9 mouse cellular contexts compared by ENCODE assay signal in genomic region chr14:75256521-75256920, GRCm38 (mm10). TPM values are rescaled to one million over a fixed set of nuclear protein-coding genes. Genes with fewer than 3 reads are reported as not detected.
DNase-seq lines count a peak whose midpoint lies in the region; ATAC-seq and TF ChIP-seq lines count a peak whose summit lies in the region.
"Had no signal": no experiment of that assay in that cellular context is flagged by ENCODE, and none has a peak within 500 bp of the region (broad histone marks: within the 10 kb centered on the region; RNA-seq: fewer than 3 reads in every experiment).

No protein-coding gene starts in this region.

- peak; percentile 5 for DNase-seq in kidney, adult 11 months
- peak; percentile 50 for DNase-seq in MEL (ENCODE audit: low read depth, low spot score)
- no peak for DNase-seq in ovary, postnatal 14 days (ENCODE audit: low spot score)
- DNase-seq in limb, embryonic 10.5 days (ENCODE audit: low spot score) = no peak

- H3K27ac ChIP-seq in kidney, embryonic 15.5 days = no peak overlapping the region
- no peak overlapping the region for H3K27ac ChIP-seq in MEL (ENCODE audit: control insufficient read depth, low read depth, low read length)
- no peak overlapping the region for H3K27ac ChIP-seq in limb, embryonic 10.5 days
- H3K27ac ChIP-seq in intestine, embryonic 15.5 days = no peak overlapping the region
- H3K27ac ChIP-seq: hindbrain, embryonic 15.5 days had no signal

- H3K4me2 ChIP-seq in kidney, embryonic 15.5 days = no peak overlapping the region
- no peak overlapping the region for H3K4me2 ChIP-seq in intestine, embryonic 15.5 days (replicated peaks)
- H3K4me2 ChIP-seq: hindbrain, embryonic 15.5 days had no signal

- H3K36me3 ChIP-seq in kidney, embryonic 15.5 days = no peaks in the 10 kb centered on the region
- no peaks in the 10 kb centered on the region for H3K36me3 ChIP-seq in MEL (ENCODE audit: control insufficient read depth in 1 of 2, insufficient read depth in 2 of 2, low read length in 2 of 2)
- H3K36me3 ChIP-seq in limb, embryonic 10.5 days = no peaks in the 10 kb centered on the region
- H3K36me3 ChIP-seq in intestine, embryonic 15.5 days = no peaks in the 10 kb centered on the region
- H3K36me3 ChIP-seq: hindbrain, embryonic 15.5 days had no signal

- no peaks in the 10 kb centered on the region for H3K9me3 ChIP-seq in kidney, embryonic 15.5 days (replicated peaks)
- H3K9me3 ChIP-seq in MEL (replicated peaks; ENCODE audit: insufficient read depth, low read length) = no peaks in the 10 kb centered on the region
- no peaks in the 10 kb centered on the region for H3K9me3 ChIP-seq in limb, embryonic 10.5 days (replicated peaks)
- H3K9me3 ChIP-seq in intestine, embryonic 15.5 days = no peaks in the 10 kb centered on the region
- H3K9me3 ChIP-seq: hindbrain, embryonic 15.5 days had no signal

- no peak overlapping the region for H3K9ac ChIP-seq in kidney, embryonic 15.5 days
- no peak overlapping the region for H3K9ac ChIP-seq in MEL (ENCODE audit: control insufficient read depth, low read depth, low read length, poor library complexity, severe bottlenecking)
- H3K9ac ChIP-seq in intestine, embryonic 15.5 days = no peak overlapping the region
- H3K9ac ChIP-seq: hindbrain, embryonic 15.5 days had no signal

- no peak for TF ChIP-seq POLR2A in MEL (IDR thresholded peaks at IDR 0.05; ENCODE audit: control insufficient read depth in 1 of 2, insufficient read depth in 1 of 2, low read depth in 1 of 2, low read length in 2 of 2, poor library complexity in 1 of 2)

- TF ChIP-seq CTCF in MEL (IDR thresholded peaks at IDR 0.05 in 2 of 3, conservative IDR thresholded peaks at IDR 0.05 in 1 of 3; ENCODE audit: control insufficient read depth in 1 of 3, insufficient read depth in 1 of 3, low read depth in 2 of 3, low read length in 3 of 3, poor library complexity in 1 of 3, severe bottlenecking in 1 of 3) = peak; percentile 50 to 65 (median 63)

- no peak for ATAC-seq in kidney, embryonic 15.5 days (replicated peaks; ENCODE audit: low FRiP score)
- peak; percentile 90 for ATAC-seq in common myeloid progenitor, adult 5-6 weeks (replicated peaks; ENCODE audit: low read depth, poor library complexity, severe bottlenecking)
- peak; percentile 86 for ATAC-seq in megakaryocyte, adult 5-6 weeks (ENCODE audit: poor library complexity, severe bottlenecking)
- no peak for ATAC-seq in intestine, embryonic 15.5 days

- no peaks in the 10 kb centered on the region for H3K27me3 ChIP-seq in kidney, embryonic 15.5 days
- H3K27me3 ChIP-seq in MEL (ENCODE audit: control insufficient read depth in 1 of 2, insufficient read depth in 2 of 2, low read length in 2 of 2) = peaks cover 0 to 3% of the 10 kb centered on the region in 2 experiments; a peak in 2 of 4 replicates
- H3K27me3 ChIP-seq in limb, embryonic 10.5 days (ENCODE audit: low read depth, poor library complexity, severe bottlenecking) = no peaks in the 10 kb centered on the region
- no peaks in the 10 kb centered on the region for H3K27me3 ChIP-seq in intestine, embryonic 15.5 days (replicated peaks)
- H3K27me3 ChIP-seq: hindbrain, embryonic 15.5 days had no signal

- H3K4me1 ChIP-seq in kidney, embryonic 15.5 days = no peaks in the 10 kb centered on the region
- H3K4me1 ChIP-seq in MEL (ENCODE audit: control insufficient read depth in 1 of 2, insufficient read depth in 2 of 2, low read length in 2 of 2) = no peaks in the 10 kb centered on the region
- H3K4me1 ChIP-seq in limb, embryonic 10.5 days = no peaks in the 10 kb centered on the region
- H3K4me1 ChIP-seq in intestine, embryonic 15.5 days (replicated peaks) = no peaks in the 10 kb centered on the region
- H3K4me1 ChIP-seq: hindbrain, embryonic 15.5 days had no signal

- 45% methylated on average over 5 of the region's 5 CpGs for WGBS in kidney, embryonic 15.5 days
- WGBS in limb, embryonic 10.5 days = 49% methylated on average over 5 of the region's 5 CpGs
- 43% methylated on average over 5 of the region's 5 CpGs for WGBS in intestine, embryonic 15.5 days

- no peak for TF ChIP-seq EP300 in MEL (IDR thresholded peaks at IDR 0.05; ENCODE audit: low read depth in 1 of 2, low read length in 2 of 2)

- H3K79me2 ChIP-seq in MEL (ENCODE audit: control insufficient read depth, insufficient read depth, low read length, poor library complexity) = no peaks in the 10 kb centered on the region

- H3K4me3 ChIP-seq in kidney, embryonic 15.5 days (replicated peaks) = no peak overlapping the region
- no peak overlapping the region for H3K4me3 ChIP-seq in MEL (ENCODE audit: control insufficient read depth in 1 of 2, insufficient read depth in 1 of 2, low read depth in 2 of 2, low read length in 2 of 2)
- H3K4me3 ChIP-seq in limb, embryonic 10.5 days = no peak overlapping the region
- no peak overlapping the region for H3K4me3 ChIP-seq in intestine, embryonic 15.5 days (replicated peaks)
- H3K4me3 ChIP-seq: hindbrain, embryonic 15.5 days had no signal

- TF ChIP-seq RAD21 in MEL (IDR thresholded peaks at IDR 0.05; ENCODE audit: low read depth, low read length) = peak; percentile 58

TF ChIP-seq in MEL, 35 proteins besides CTCF, POLR2A, EP300 and RAD21:
- no peak for TF ChIP-seq GABPA (IDR thresholded peaks at IDR 0.05; ENCODE audit: low read depth, low read length)
- TF ChIP-seq ZC3H11A (IDR thresholded peaks at IDR 0.05; ENCODE audit: low read depth, low read length) = 0 out of 2 replicates have a peak, but pooled peaks have one; percentile 19
- TF ChIP-seq HCFC1 (IDR thresholded peaks at IDR 0.05; ENCODE audit: low read depth, low read length) = no peak
- TF ChIP-seq USF1 (IDR thresholded peaks at IDR 0.05; ENCODE audit: low read depth, low read length) = 0 out of 2 replicates have a peak, but pooled peaks have one; percentile 10
- no peak for TF ChIP-seq SIN3A (IDR thresholded peaks at IDR 0.05; ENCODE audit: low read length)
- TF ChIP-seq ELF1 (IDR thresholded peaks at IDR 0.05; ENCODE audit: low read depth, low read length) = no peak
- peak; percentile 66 for TF ChIP-seq SMC3 (IDR thresholded peaks at IDR 0.05; ENCODE audit: low read depth, low read length)
- no peak for TF ChIP-seq GATA1 (IDR thresholded peaks at IDR 0.05; ENCODE audit: low read depth, low read length)

RNA-seq across cellular contexts. Expression of gene Cpb2, which starts 14.4 kb away (rescaled TPM):
- 18.4 and 19.4 TPM in 2 replicates for polyA plus RNA-seq in kidney, embryonic 15.5 days (2015; fragmentation: Nextera tagmentation; extraction: Ambion mirVana)
- not detected in 2 replicates for total RNA-seq in MEL (2012; rRNA removed)
- polyA plus RNA-seq in MEL (2012; ENCODE audit: insufficient read depth in 1 of 2, insufficient read length in 2 of 2, low read depth in 1 of 2, low replicate concordance in 2 of 2, missing spikeins in 1 of 2) = not detected
- not detected in 2 replicates for total RNA-seq in common myeloid progenitor, adult 5-6 weeks (2017)
- not detected in 2 replicates for total RNA-seq in megakaryocyte, adult 5-6 weeks (2015)
- not detected in 2 replicates for total RNA-seq in megakaryocyte, adult 5-6 weeks (2017)
- polyA plus RNA-seq in limb, embryonic 10.5 days (2016; fragmentation: Nextera tagmentation; extraction: Ambion mirVana) = not detected in 2 replicates
- polyA plus RNA-seq in intestine, embryonic 15.5 days (2015; fragmentation: Nextera tagmentation; extraction: Ambion mirVana) = 4.0 and 4.7 TPM in 2 replicates
- polyA plus RNA-seq: hindbrain, embryonic 15.5 days had no signal

RNA-seq across cellular contexts. Expression of gene Zc3h13, which starts 27.7 kb away (rescaled TPM):
- polyA plus RNA-seq in kidney, embryonic 15.5 days (2015; fragmentation: Nextera tagmentation; extraction: Ambion mirVana) = 34.0 and 36.1 TPM in 2 replicates
- 17.5 and 21.5 TPM in 2 replicates for total RNA-seq in MEL (2012; rRNA removed)
- 100 to 1,000 TPM in 1 of 2 experiments, 10 to 100 TPM in 1; 41.8 to 145 TPM for polyA plus RNA-seq in MEL (2012; ENCODE audit: insufficient read depth in 1 of 2, insufficient read length in 2 of 2, low read depth in 1 of 2, low replicate concordance in 2 of 2, missing spikeins in 1 of 2)
- total RNA-seq in common myeloid progenitor, adult 5-6 weeks (2017) = 38.4 and 38.6 TPM in 2 replicates
- 15.2 and 17.8 TPM in 2 replicates for total RNA-seq in megakaryocyte, adult 5-6 weeks (2015)
- total RNA-seq in megakaryocyte, adult 5-6 weeks (2017) = 16.4 and 19.1 TPM in 2 replicates
- polyA plus RNA-seq in limb, embryonic 10.5 days (2016; fragmentation: Nextera tagmentation; extraction: Ambion mirVana) = 34.0 and 38.9 TPM in 2 replicates
- polyA plus RNA-seq in intestine, embryonic 15.5 days (2015; fragmentation: Nextera tagmentation; extraction: Ambion mirVana) = 26.8 and 27.3 TPM in 2 replicates

Comparison
In these comparisons a context has a peak if more than half of its experiments do, and no peak if none do; other contexts are left out.
1. DNase-seq: peak in kidney, adult 11 months (single experiment) and MEL (single experiment); none in ovary, postnatal 14 days (single experiment) and limb, embryonic 10.5 days (single experiment).
2. ATAC-seq: peak in common myeloid progenitor, adult 5-6 weeks (single experiment) and megakaryocyte, adult 5-6 weeks (single experiment); none in kidney, embryonic 15.5 days (single experiment) and intestine, embryonic 15.5 days (single experiment).